Mouse (Mus musculus) forelimb bud, embryonic 11.5 days (tissue): ENCODE measurements around the gene Zmynd12.

Experiments used
- DNase-seq: peaks from one replicate; pipeline ENCODE4 v3.0.0-alpha.2; 2012; ENCODE audit warnings: low read depth, low spot score

Zmynd12 gene

DNA sequence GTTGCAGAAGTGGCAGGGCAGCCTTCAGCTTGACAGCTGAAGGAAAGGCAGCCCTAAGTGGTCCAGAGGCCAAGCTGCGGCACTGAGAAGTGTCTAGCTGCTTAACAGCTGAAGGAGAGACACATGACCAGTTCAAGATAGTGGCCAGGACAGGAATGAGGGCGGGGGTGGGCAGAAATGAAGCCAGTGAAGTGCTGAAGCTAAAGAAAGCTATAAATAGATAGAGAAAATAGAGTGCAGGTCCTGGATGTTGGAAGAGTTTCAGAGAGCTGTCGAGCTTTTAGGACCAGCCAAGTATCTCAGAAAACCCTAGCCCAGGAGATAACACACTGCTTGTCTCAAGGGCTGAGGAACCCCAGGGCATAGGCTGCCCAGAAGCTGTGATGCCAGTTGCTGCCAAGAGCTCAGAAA is 90.1 kb downstream of the Zmynd12 start:
- DNase-seq: no peak
